Mouse (Mus musculus) c-Kit-negative CD71-positive TER-119-positive erythroid progenitor cells, embryonic 14.5 days (primary cell): ENCODE measurements around the gene Npr2.
A peak's percentile ranks its signal among the peaks of the same experiment; 100 is the strongest.

ENCODE experiments used
- DNase-seq: peaks from one replicate; pipeline ENCODE4 v3.0.0-alpha.2; 2013; ENCODE audit warnings: low read depth, low spot score

Gene Npr2

GRCm38 (mm10) chr4:43668782-43669427, 37.2 kb downstream of the Npr2 start, which contains the start of the genes Tmem8b and Fam221b:
Gene Tmem8b, plus strand, starts transcription at chr4:43668971.
Gene Fam221b, minus strand, starts transcription at chr4:43669145.
- peak; percentile 79 for DNase-seq

- DNase-seq = no peak
Measured at GRCm38 (mm10) chr4:43669428-43669794, 37.7 kb downstream of the Npr2 start.

GRCm38 (mm10) chr4:43672070-43672469, 40.3 kb downstream of the Npr2 start:
- peak; percentile 75 for DNase-seq

GRCm38 (mm10) chr4:43673703-43674102, 42.0 kb downstream of the Npr2 start:
- DNase-seq = no peak

GRCm38 (mm10) chr4:43674974-43675373, 43.2 kb downstream of the Npr2 start:
- DNase-seq = no peak

- DNase-seq = no peak
Measured at GRCm38 (mm10) chr4:43675608-43676007, 43.9 kb downstream of the Npr2 start.

GRCm38 (mm10) chr4:43678541-43678940, 46.8 kb downstream of the Npr2 start:
- no peak for DNase-seq

- DNase-seq = no peak
Measured at GRCm38 (mm10) chr4:43679416-43680043, 47.8 kb downstream of the Npr2 start.

GRCm38 (mm10) chr4:43690021-43690420, 58.3 kb downstream of the Npr2 start:
- DNase-seq = no peak

- DNase-seq = no peak
Measured at GRCm38 (mm10) chr4:43691026-43691425, 59.3 kb downstream of the Npr2 start.

- no peak for DNase-seq
Measured at GRCm38 (mm10) chr4:43693806-43694241, 62.1 kb downstream of the Npr2 start.

GRCm38 (mm10) chr4:43694439-43695248, 62.9 kb downstream of the Npr2 start:
- no peak for DNase-seq

- DNase-seq = no peak
Measured at GRCm38 (mm10) chr4:43695249-43695671, 63.5 kb downstream of the Npr2 start.

GRCm38 (mm10) chr4:43696561-43696960, 64.8 kb downstream of the Npr2 start:
- no peak for DNase-seq

GRCm38 (mm10) chr4:43700707-43701106, 69.0 kb downstream of the Npr2 start, which contains the start of gene Olfr70:
Gene Olfr70, minus strand, starts transcription at chr4:43700807.
- no peak for DNase-seq
